Mouse (Mus musculus) ovary, postnatal 14 days (tissue): ENCODE results near the gene Arv1.
A peak's percentile ranks its signal among the peaks of the same experiment; 100 is the strongest.

Source experiments
- DNase-seq: peaks from one replicate; pipeline ENCODE4 v3.0.0; 2022; ENCODE audit warnings: low spot score

The Arv1 gene

DNA sequence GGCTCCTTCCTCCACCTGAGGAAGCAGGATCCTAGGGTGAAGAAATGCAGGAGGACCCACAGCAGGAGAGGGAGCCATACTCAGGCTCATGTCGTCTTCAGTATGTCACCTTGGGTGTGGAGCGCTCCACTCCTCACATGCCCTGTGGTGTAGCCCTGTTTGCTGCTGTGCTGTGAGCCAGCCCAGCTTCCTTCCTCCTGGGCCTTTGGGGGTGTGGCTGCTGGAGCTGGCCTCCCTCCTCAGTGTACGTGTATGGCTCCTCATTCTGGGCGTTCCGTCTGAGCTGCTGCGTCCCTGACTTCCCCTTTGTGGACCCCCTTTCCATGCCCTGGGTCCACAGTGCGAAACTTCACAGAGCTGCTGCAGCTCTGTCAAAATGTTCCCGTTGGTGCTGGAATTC, 10.9 kb downstream of the Arv1 start:
- no peak for DNase-seq

DNA sequence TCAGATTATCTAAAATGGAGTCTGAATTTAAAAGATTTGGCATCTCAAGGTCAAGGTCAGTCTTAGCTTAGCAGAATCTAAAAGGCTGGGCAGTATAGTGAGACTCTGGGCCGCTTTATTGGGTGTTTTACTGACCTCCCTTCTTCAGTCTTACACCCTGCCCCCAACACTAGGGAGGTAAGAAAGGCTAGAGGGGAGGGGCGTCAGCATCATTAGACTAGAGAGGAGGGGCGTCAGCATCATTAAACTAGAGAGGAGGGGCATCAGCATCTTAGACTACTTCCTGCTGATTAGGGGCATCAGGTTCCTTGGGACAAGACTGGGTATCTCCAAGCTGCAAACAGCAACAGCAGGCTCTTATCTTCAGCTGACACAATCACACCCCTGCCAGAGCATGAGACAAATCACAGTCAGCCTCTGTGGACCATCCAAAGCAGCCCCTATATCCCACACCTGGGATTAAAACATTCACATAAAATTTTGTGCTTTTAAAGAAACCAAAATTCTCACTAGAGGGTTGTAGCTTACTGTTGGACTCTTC, 13.5 kb downstream of the Arv1 start:
- DNase-seq = no peak

- no peak for DNase-seq
These were observed 17.3 kb downstream of the Arv1 start for GRCm38 (mm10) chr8:124739268-124739667.

DNA sequence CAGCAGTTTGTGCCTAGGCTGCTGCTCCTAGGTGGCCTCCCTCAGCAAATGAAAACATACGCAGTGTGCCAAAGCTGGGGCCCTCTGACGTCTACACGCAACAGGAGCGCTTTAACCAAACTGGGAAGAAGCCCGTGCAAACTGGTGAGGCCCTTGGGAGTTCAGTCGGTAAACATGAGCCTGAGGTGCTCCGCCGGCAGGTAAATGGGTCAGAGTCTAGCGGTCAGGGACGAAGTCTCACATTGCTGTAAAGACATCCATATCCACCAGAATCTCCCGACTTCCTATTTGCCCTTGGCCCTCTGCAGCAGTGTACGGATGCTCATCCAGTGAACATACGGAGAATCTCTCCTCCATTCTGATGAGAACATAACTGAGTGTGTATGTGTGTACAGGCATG, 24.7 kb downstream of the Arv1 start:
- no peak for DNase-seq

DNA sequence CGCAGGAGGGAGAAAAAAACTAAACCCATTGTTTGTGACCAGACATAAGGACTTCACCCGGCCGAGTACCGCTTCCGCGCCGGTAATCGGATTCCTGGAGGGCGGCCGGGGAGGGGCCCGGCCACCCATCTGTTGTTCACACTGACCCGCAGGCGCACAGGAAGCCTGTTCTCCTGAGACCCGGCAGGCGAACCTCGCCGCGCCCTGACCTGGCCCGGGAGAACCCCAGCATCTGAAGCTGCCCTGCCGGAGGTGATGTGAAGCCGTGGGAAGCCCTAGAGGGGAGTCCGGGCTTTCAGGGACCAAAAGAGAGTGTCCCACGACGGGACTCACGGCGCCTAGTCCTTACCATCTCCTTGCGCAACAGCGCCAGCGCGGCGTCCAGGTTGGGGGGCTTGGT, 29.3 kb downstream of the Arv1 start:
- DNase-seq = no peak

GRCm38 (mm10) chr8:124751709-124752173, 29.8 kb downstream of the Arv1 start, which contains the start of gene Fam89a:
Gene Fam89a, minus strand, starts transcription at chr8:124751832.
- DNase-seq = no peak

DNA sequence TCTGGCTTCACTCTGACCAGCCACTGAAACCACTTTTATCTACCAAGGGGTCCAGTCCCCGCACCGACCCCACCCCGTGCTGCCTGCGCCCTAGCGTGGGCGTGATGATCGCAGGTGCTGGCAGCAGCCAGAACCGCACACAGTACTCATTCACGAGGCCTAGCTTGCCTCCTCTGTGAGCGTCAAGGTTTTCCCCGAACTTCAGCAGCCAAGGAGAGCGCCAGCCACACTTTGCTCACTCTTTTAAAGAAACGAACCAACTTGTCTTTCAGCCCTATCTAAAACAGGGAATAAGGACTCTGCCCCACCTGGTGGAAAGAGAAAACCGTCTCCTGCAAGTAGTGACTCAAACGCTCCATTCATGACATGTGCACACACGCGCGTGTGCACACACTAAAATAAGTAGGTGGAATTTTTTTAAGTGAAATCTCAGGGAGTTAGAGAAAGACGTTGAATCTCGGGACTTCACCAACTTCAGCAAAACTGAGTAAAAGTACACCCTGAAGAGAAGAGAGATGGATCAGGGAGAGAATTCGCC, 30.5 kb downstream of the Arv1 start:
- DNase-seq = no peak

DNA sequence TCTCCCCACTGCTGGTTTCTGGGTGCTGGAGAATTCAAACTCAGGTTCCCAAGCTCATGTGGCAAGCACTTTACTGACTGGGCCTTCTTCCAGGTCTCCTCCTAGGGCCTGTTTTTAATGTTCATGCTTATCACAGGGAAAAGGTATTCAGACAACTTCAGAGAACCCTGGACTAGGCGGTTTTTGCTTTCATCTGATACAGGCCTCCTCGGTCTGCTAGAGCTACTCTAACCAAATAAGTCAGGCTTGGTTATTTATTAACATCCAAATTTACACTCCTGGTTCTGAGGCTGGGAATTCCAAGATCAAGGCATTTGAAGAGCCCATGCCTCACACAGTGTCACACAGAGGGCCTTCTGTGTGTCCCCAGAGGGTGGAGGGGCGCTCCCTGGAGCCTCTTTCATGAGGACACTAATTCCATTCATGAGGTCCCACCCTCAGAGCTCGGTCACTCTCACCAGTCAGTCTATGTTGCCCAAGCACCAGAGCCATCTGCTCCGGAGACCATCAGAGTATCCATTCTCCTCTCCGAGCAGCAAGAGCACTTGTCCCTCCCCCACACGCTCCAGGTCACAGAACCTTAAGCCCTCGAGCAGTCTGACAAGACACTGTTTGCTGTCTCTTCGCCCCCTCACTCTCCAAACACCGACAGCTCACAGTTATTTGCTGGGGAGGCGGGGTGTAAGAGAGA, 32.3 kb downstream of the Arv1 start:
- DNase-seq = no peak

DNA sequence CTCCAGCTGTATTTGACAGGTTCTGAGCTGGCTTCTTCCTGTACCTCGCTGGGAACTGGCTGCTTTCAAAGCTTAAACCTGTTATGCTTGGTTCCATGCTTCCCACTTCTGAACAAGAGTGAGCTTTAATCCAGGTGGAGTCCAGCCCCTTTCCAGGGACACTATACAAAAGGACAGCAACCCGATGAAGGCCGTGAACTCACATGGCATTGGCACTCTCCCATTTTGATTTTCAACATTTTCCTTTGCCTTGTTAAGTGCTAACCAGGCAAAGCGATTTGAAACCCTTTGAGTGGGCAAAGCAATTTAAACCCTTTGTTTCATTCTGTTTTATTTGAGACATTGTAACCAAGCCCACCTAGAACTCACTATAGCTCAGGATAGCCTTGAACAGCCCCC, 32.9 kb downstream of the Arv1 start:
- DNase-seq = no peak

DNA sequence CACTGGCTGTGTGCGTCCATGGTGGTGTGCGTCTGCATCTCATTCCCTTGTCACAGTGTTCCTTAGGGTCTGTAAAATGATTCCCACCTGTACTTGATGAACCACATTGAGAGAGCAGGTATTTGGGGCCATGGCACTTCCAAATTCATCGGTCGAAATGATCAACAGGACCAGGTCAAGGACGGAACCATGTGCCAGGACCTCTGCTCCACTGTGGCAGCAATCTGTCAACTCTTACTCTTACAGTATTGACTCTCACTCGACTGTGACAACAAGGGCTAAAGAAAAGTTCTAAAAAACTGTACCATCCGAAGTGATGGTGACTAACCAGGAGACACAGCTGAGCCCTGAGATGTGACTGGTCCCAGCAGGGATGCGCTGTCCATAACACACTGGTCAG, 33.5 kb downstream of the Arv1 start:
- DNase-seq = no peak

DNA sequence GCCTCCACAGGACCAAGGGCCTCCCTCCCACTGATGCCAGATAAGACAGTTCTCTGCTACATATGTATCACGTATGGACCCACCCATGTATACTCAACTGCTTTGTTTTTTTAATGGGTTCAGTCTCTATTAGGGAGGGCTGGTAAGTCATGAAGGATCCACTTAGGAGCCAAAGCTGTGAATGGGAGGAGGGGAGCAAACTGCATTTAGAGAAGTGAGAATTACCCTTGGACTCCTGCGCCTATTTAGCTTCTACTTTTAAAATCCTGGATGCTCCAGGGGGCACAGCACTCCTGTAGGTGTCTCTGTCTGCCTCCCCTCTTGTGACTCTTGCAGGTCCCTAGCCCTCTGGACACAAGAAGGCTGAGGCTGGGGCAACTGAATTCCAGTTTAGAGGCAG, 34.2 kb downstream of the Arv1 start:
- no peak for DNase-seq

GRCm38 (mm10) chr8:124756601-124757000, 34.7 kb downstream of the Arv1 start:
- no peak for DNase-seq

- no peak for DNase-seq
These were observed 36.6 kb downstream of the Arv1 start for GRCm38 (mm10) chr8:124758544-124758943.

DNA sequence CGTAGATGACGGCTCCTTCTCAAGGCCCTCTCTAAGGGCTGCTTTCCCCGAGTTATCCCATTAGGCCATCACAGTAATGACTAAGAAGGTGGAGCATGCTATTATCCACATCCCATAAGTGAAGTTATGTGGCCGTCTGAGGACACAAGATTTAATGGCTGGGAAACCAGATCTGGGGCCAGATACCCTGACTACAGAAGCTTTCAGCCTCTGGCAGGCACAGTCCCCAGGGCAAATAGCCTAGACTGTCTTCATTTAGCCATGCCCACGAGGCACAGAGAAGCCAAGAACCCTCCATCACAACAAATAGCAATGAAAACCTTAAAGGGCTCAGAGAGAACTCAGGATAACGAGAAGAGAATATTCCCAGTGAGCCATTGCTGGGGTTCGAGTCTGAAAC, 41.1 kb downstream of the Arv1 start:
- DNase-seq = no peak

- no peak for DNase-seq
These were observed 50.5 kb downstream of the Arv1 start for GRCm38 (mm10) chr8:124772389-124772788.

DNA sequence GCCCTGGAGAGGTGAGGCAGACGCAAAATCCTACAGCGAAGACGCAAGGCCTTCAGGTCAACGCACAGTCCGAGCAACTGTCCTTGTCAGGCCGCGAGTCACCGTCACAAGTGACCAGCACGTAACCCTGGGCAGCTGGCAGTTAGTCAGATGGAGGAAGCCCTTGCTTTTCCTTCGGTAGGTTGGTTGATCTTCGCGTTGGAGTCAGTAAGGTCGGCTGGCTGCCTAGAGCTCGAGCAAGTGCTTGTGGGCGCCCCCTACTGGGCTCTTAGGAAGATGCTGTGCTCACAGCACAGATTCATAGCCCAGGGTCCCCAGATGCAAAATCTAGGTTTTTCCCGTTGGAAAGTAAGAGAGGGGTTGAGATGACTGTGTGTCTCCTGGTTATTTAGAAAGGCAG, 53.8 kb downstream of the Arv1 start:
- peak; percentile 46 for DNase-seq

- DNase-seq = no peak
These were observed 58.3 kb downstream of the Arv1 start for GRCm38 (mm10) chr8:124780236-124780635.

DNA sequence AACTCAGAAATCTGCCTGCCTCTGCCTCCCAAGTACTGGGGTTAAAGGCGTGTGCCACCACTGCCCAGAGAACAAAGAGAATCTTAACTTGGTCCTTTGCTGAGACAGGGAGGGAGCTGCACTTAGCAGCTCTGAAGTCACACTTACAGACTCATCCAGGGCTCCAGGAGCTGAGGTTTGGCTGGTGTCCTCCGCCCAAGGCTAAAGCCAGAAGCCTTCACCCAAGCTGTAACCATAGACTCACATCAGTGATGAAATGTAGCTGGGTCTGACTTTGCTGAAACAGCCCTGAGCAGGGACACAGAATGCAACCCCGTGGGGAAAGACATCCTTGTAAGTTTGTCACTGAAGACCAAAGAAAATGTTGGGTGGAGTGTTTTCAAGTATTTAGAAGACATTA, 60.5 kb downstream of the Arv1 start:
- no peak for DNase-seq

GRCm38 (mm10) chr8:124783228-124783627, 61.3 kb downstream of the Arv1 start:
- DNase-seq = no peak
